Mouse (Mus musculus): ENCODE measurements around the gene Tdrd5.
A peak's percentile ranks its signal among the peaks of the same experiment; 100 is the strongest.
"Not testable (repeated sequence)": the region's sequence is repeated elsewhere in the genome, so short reads cannot be mapped to it uniquely, and the experiment has no call there.

Gene Tdrd5

GRCm38 (mm10) chr1:156251096-156251495 is 52.4 kb downstream of the Tdrd5 start:
- DNase-seq: not testable (repeated sequence)

GRCm38 (mm10) chr1:156247893-156248292 is 55.6 kb downstream of the Tdrd5 start:
- DNase-seq: no peak

GRCm38 (mm10) chr1:156241713-156242348 is 61.6 kb downstream of the Tdrd5 start:
- DNase-seq: peak; percentile 14

GRCm38 (mm10) chr1:156241035-156241434 is 62.4 kb downstream of the Tdrd5 start:
- DNase-seq: no peak

GRCm38 (mm10) chr1:156231122-156231521 is 72.3 kb downstream of the Tdrd5 start:
- no peak for DNase-seq

- no peak for DNase-seq
Observed at GRCm38 (mm10) chr1:156230339-156231089, 73.0 kb downstream of the Tdrd5 start.

- DNase-seq: peak; percentile 7
Observed at GRCm38 (mm10) chr1:156229448-156229847, 74.0 kb downstream of the Tdrd5 start.

- DNase-seq: no peak
Observed at GRCm38 (mm10) chr1:156228728-156229127, 74.7 kb downstream of the Tdrd5 start.

- no peak for DNase-seq
Observed at GRCm38 (mm10) chr1:156226903-156227302, 76.6 kb downstream of the Tdrd5 start.

- DNase-seq: no peak
Observed at GRCm38 (mm10) chr1:156222205-156223000, 81.1 kb downstream of the Tdrd5 start.

- DNase-seq: no peak
Observed at GRCm38 (mm10) chr1:156221327-156221726, 82.1 kb downstream of the Tdrd5 start.

- DNase-seq: no peak
Observed at GRCm38 (mm10) chr1:156218573-156218972, 84.9 kb downstream of the Tdrd5 start.

- no peak for DNase-seq
Observed at GRCm38 (mm10) chr1:156217941-156218340, 85.5 kb downstream of the Tdrd5 start.

- no peak for DNase-seq
Observed at GRCm38 (mm10) chr1:156217393-156217792, 86.1 kb downstream of the Tdrd5 start.

GRCm38 (mm10) chr1:156216249-156216648 is 87.2 kb downstream of the Tdrd5 start:
- DNase-seq: no peak

- no peak for DNase-seq
Observed at GRCm38 (mm10) chr1:156214651-156215050, 88.8 kb downstream of the Tdrd5 start.

- no peak for DNase-seq
Observed at GRCm38 (mm10) chr1:156212923-156213322, 90.5 kb downstream of the Tdrd5 start.

- DNase-seq: no peak
Observed at GRCm38 (mm10) chr1:156211809-156212317, 91.6 kb downstream of the Tdrd5 start.
